Mouse (Mus musculus) hematopoietic multipotent progenitor cell, adult 10-12 weeks (in vitro differentiated cells): ENCODE results near the gene Fgf6. TPM values are rescaled to one million over a fixed set of nuclear protein-coding genes. Genes with fewer than 3 reads are reported as not detected.

ENCODE experiments used
- polyA plus RNA-seq: library from polyadenylated mRNA; stranded (reverse); fragments of >175 nt; gene quantifications from 2 replicates; pipeline ENCODE4 v1.2.3, GENCODE M21; 2012; ENCODE audit warnings: low replicate concordance

Gene Fgf6
- not detected in 2 replicates for polyA plus RNA-seq

GRCm38 (mm10) chr6:127014906-127015770 is at the start of gene Fgf6:
Gene Fgf6 (plus strand): TSS chr6:127015586.

GRCm38 (mm10) chr6:127072817-127073216 is 57.4 kb downstream of the Fgf6 start, which contains the start of gene Fgf23:
Gene Fgf23 (plus strand): TSS chr6:127072902.

Other genes with a start within 250 kb of the Fgf6 start
- 2.4 and 4.1 TPM in 2 replicates for gene Ndufa9, start 166.4 kb upstream of the Fgf6 start, polyA plus RNA-seq
- not detected in 2 replicates for gene Akap3, start 162.5 kb upstream of the Fgf6 start, polyA plus RNA-seq
- 0.26 and 0.34 TPM in 2 replicates for gene Dyrk4, start 93.7 kb upstream of the Fgf6 start, polyA plus RNA-seq
- 0.38 and 6.8 TPM in 2 replicates for gene Rad51ap1, start 76.0 kb upstream of the Fgf6 start, polyA plus RNA-seq
- 4.9 and 5.0 TPM in 2 replicates for gene D6Wsu163e, start 75.6 kb upstream of the Fgf6 start, polyA plus RNA-seq
- 0.06 and 0.08 TPM in 2 replicates for gene Fgf23, start 57.3 kb downstream of the Fgf6 start, polyA plus RNA-seq
- 3.2 and 4.6 TPM in 2 replicates for gene Tigar, start 94.0 kb downstream of the Fgf6 start, polyA plus RNA-seq
- 92.5 and 268 TPM in 2 replicates for gene Ccnd2, start 136.6 kb downstream of the Fgf6 start, polyA plus RNA-seq